Mouse (Mus musculus): ENCODE measurements at regions not wholly inside any gene's neighbourhood (a gene's known extent, or its start where the extent isn't known, plus 50 kb on each side); places are given as distances from the start of the nearest gene placed in this dataset.

- in situ Hi-C loops (cut with MboI, MseI), result no loop called here
Measured at GRCm38 (mm10) chr6:140368354-140369069, 55.3 kb upstream of the Plekha5 start.

- in situ Hi-C loops (cut with MboI, MseI), result no loop called here
Measured at GRCm38 (mm10) chr6:140367303-140367702, 56.6 kb upstream of the Plekha5 start.

GRCm38 (mm10) chr6:140366791-140367190 is 57.1 kb upstream of the Plekha5 start:
- in situ Hi-C loops (cut with MboI, MseI), result no loop called here

GRCm38 (mm10) chr6:140360996-140361395 is 62.9 kb upstream of the Plekha5 start:
- in situ Hi-C loops (cut with MboI, MseI), result no loop called here

- in situ Hi-C loops (cut with MboI, MseI), result no loop called here
Measured at GRCm38 (mm10) chr6:140357901-140358300, 66.0 kb upstream of the Plekha5 start.

- in situ Hi-C loops (cut with MboI, MseI), result no loop called here
Measured at GRCm38 (mm10) chr6:140357300-140357699, 66.6 kb upstream of the Plekha5 start.

GRCm38 (mm10) chr6:140354082-140354481 is 69.8 kb upstream of the Plekha5 start:
- in situ Hi-C loops (cut with MboI, MseI), result no loop called here

- in situ Hi-C loops (cut with MboI, MseI), result no loop called here
Measured at GRCm38 (mm10) chr6:140353610-140354009, 70.2 kb upstream of the Plekha5 start.

GRCm38 (mm10) chr6:140351365-140352095 is 72.3 kb upstream of the Plekha5 start:
- in situ Hi-C loops (cut with MboI, MseI), result no loop called here

- in situ Hi-C loops (cut with MboI, MseI), result loop anchor here (5.0 kb wide), 1 partner anchor 56 kb away; no protein-coding TSS in a partner anchor
Measured at GRCm38 (mm10) chr6:140348578-140348977, 75.3 kb upstream of the Plekha5 start.

- in situ Hi-C loops (cut with MboI, MseI), result loop anchor here (5.0 kb wide), 1 partner anchor 55 kb away; no protein-coding TSS in a partner anchor
Measured at GRCm38 (mm10) chr6:140346929-140347328, 76.9 kb upstream of the Plekha5 start.

GRCm38 (mm10) chr6:140343638-140344037 is 80.2 kb upstream of the Plekha5 start:
- in situ Hi-C loops (cut with MboI, MseI), result no loop called here

GRCm38 (mm10) chr6:140342881-140343280 is 81.0 kb upstream of the Plekha5 start:
- in situ Hi-C loops (cut with MboI, MseI), result no loop called here

GRCm38 (mm10) chr6:140339731-140340130 is 84.1 kb upstream of the Plekha5 start:
- in situ Hi-C loops (cut with MboI, MseI), result loop anchor here (10.0 kb wide), 1 partner anchor 1645 kb away; no protein-coding TSS in a partner anchor

- in situ Hi-C loops (cut with MboI, MseI), result loop anchor here (10.0 kb wide), 1 partner anchor 1647 kb away; no protein-coding TSS in a partner anchor
Measured at GRCm38 (mm10) chr6:140337897-140338749, 85.7 kb upstream of the Plekha5 start.

GRCm38 (mm10) chr6:140337083-140337491 is 86.8 kb upstream of the Plekha5 start:
- in situ Hi-C loops (cut with MboI, MseI), result loop anchor here (10.0 kb wide), 1 partner anchor 1648 kb away; no protein-coding TSS in a partner anchor

- in situ Hi-C loops (cut with MboI, MseI), result loop anchor here (10.0 kb wide), 1 partner anchor 1648 kb away; no protein-coding TSS in a partner anchor
Measured at GRCm38 (mm10) chr6:140336414-140336941, 87.4 kb upstream of the Plekha5 start.

GRCm38 (mm10) chr6:140333397-140333796 is 90.5 kb upstream of the Plekha5 start:
- in situ Hi-C loops (cut with MboI, MseI), result loop anchor here (10.0 kb wide), 1 partner anchor 1651 kb away; no protein-coding TSS in a partner anchor

- in situ Hi-C loops (cut with MboI, MseI), result no loop called here
Measured at GRCm38 (mm10) chr6:140308641-140309040, 115.2 kb upstream of the Plekha5 start.

GRCm38 (mm10) chr6:140306811-140307558 is 116.9 kb upstream of the Plekha5 start:
- in situ Hi-C loops (cut with MboI, MseI), result no loop called here

- in situ Hi-C loops (cut with MboI, MseI), result no loop called here
Measured at GRCm38 (mm10) chr6:140304105-140304504, 119.7 kb upstream of the Plekha5 start.
